33 mouse cellular contexts compared by ENCODE assay signal in the genomic region with DNA sequence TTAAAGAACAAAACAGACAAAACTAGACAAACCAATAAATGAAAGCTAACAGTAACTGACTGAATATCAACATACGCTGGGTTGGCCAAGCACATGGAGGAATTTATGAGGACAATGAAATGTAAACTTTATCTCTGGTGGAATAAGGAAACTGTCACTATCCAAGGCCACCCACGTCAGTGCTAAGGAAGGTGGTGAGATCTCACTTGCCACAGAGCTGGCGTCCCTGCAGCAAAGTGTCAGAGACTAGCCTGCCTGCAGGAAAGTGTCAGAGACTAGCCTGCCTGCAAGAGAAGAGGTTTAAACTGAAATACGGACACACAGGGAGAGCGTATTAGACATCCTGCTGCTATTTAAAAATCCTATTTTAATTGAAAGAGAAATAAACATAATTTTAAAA. TPM values are rescaled to one million over a fixed set of nuclear protein-coding genes. Genes with fewer than 3 reads are reported as not detected.
DNase-seq lines count a peak whose midpoint lies in the region; ATAC-seq and TF ChIP-seq lines count a peak whose summit lies in the region.
"Had no signal": no experiment of that assay in that cellular context is flagged by ENCODE, and none has a peak within 500 bp of the region (broad histone marks: within the 10 kb centered on the region; RNA-seq: fewer than 3 reads in every experiment).

No protein-coding gene starts in this region.

- H3K9me3 ChIP-seq in lung, embryonic 14.5 days (ENCODE audit: low read depth, low read length): no peaks in the 10 kb centered on the region
- no peaks in the 10 kb centered on the region for H3K9me3 ChIP-seq in lung, postnatal 0 days (ENCODE audit: low read length)
- H3K9me3 ChIP-seq in intestine, embryonic 15.5 days: no peaks in the 10 kb centered on the region
- H3K9me3 ChIP-seq: embryonic facial prominence, embryonic 12.5 days; embryonic facial prominence, embryonic 15.5 days; G1E; hindbrain, embryonic 12.5 days; hindbrain, embryonic 15.5 days had no signal

- H3K4me1 ChIP-seq in lung, embryonic 14.5 days (ENCODE audit: insufficient read depth): no peaks in the 10 kb centered on the region
- no peaks in the 10 kb centered on the region for H3K4me1 ChIP-seq in lung, postnatal 0 days (ENCODE audit: insufficient read depth, low read depth, low read length)
- H3K4me1 ChIP-seq in intestine, embryonic 15.5 days (replicated peaks): peaks cover 6% of the 10 kb centered on the region; the same call in 1 of the 2 replicates
- peaks cover 17% of the 10 kb centered on the region for H3K4me1 ChIP-seq in small intestine, adult 2 months (ENCODE audit: control insufficient read depth, insufficient read depth, insufficient read length, low read length)
- H3K4me1 ChIP-seq: embryonic facial prominence, embryonic 12.5 days; embryonic facial prominence, embryonic 15.5 days; hindbrain, embryonic 12.5 days; hindbrain, embryonic 15.5 days had no signal

- DNase-seq in lung, embryonic 14.5 days: peak; percentile 19
- DNase-seq in lung, postnatal 0 days (ENCODE audit: low spot score): no peak
- peak; percentile 31 for DNase-seq in brain, adult 2 months (ENCODE audit: low read depth, low spot score)
- no peak for DNase-seq in urinary bladder, postnatal 25 days (ENCODE audit: low spot score)
- no peak for DNase-seq in adrenal gland, postnatal 14 days
- DNase-seq: adrenal gland, adult 8-10 months; adrenal gland, postnatal 36 days; B cell, adult 2 months; cerebellum, adult 11 months; cerebellum, adult 2 months; cerebellum, adult 9-11 months; cerebellum, postnatal 25 days; forebrain, postnatal 0 days; gastrocnemius, postnatal 14 days; heart, adult 11 months had no signal

- TF ChIP-seq POLR2A in small intestine, adult 2 months (IDR thresholded peaks at IDR 0.05; ENCODE audit: low read depth, low read length): no peak

- TF ChIP-seq CTCF in lung, embryonic 14.5 days (IDR thresholded peaks at IDR 0.05; ENCODE audit: low read depth): no peak
- TF ChIP-seq CTCF in lung, postnatal 0 days (IDR thresholded peaks at IDR 0.05): no peak
- no peak for TF ChIP-seq CTCF in small intestine, adult 2 months (IDR thresholded peaks at IDR 0.05; ENCODE audit: extremely low read depth, insufficient read length, insufficient replicate concordance, low read depth, low read length)

- no peak for ATAC-seq in lung, embryonic 14.5 days (ENCODE audit: insufficient read depth)
- no peak for ATAC-seq in lung, postnatal 0 days
- ATAC-seq in intestine, embryonic 15.5 days: peak; percentile 74
- ATAC-seq: forebrain, embryonic 14.5 days; forebrain, postnatal 0 days; Patski had no signal

- H3K4me3 ChIP-seq in lung, embryonic 14.5 days (ENCODE audit: low read depth, low read length): no peak overlapping the region
- no peak overlapping the region for H3K4me3 ChIP-seq in lung, postnatal 0 days (ENCODE audit: low read depth, low read length)
- no peak overlapping the region for H3K4me3 ChIP-seq in intestine, embryonic 15.5 days (replicated peaks)
- no peak overlapping the region for H3K4me3 ChIP-seq in small intestine, adult 2 months (ENCODE audit: low read depth, low read length)
- H3K4me3 ChIP-seq: embryonic facial prominence, embryonic 12.5 days; embryonic facial prominence, embryonic 15.5 days; hindbrain, embryonic 12.5 days; hindbrain, embryonic 15.5 days had no signal

- H3K27ac ChIP-seq in lung, embryonic 14.5 days (ENCODE audit: low read depth): no peak overlapping the region
- H3K27ac ChIP-seq in lung, postnatal 0 days (ENCODE audit: low read length): no peak overlapping the region
- peak overlapping the region; percentile 64 for H3K27ac ChIP-seq in intestine, embryonic 15.5 days
- H3K27ac ChIP-seq in small intestine, adult 2 months (ENCODE audit: insufficient read depth, low read depth, low read length): peak overlapping the region; percentile 44
- H3K27ac ChIP-seq: embryonic facial prominence, embryonic 12.5 days; embryonic facial prominence, embryonic 15.5 days; hindbrain, embryonic 12.5 days; hindbrain, embryonic 15.5 days had no signal

- no peak for TF ChIP-seq EP300 in lung, postnatal 0 days (IDR thresholded peaks at IDR 0.05)

- no peak overlapping the region for H3K9ac ChIP-seq in lung, embryonic 14.5 days
- no peak overlapping the region for H3K9ac ChIP-seq in lung, postnatal 0 days (replicated peaks; ENCODE audit: low read depth)
- no peak overlapping the region for H3K9ac ChIP-seq in intestine, embryonic 15.5 days
- H3K9ac ChIP-seq: embryonic facial prominence, embryonic 12.5 days; embryonic facial prominence, embryonic 15.5 days; forebrain, postnatal 0 days; hindbrain, embryonic 12.5 days; hindbrain, embryonic 15.5 days had no signal

- 38% methylated on average over 5 of the region's 5 CpGs for WGBS in lung, embryonic 14.5 days
- 46% methylated on average over 5 of the region's 5 CpGs for WGBS in lung, postnatal 0 days
- WGBS in intestine, embryonic 15.5 days: 31% methylated on average over 5 of the region's 5 CpGs
- 34% methylated on average over 5 of the region's 5 CpGs for WGBS in small intestine, adult 2 months

- H3K27me3 ChIP-seq in lung, embryonic 14.5 days (ENCODE audit: insufficient read depth, low read length): no peaks in the 10 kb centered on the region
- H3K27me3 ChIP-seq in lung, postnatal 0 days (replicated peaks; ENCODE audit: insufficient read depth, low read length): no peaks in the 10 kb centered on the region
- no peaks in the 10 kb centered on the region for H3K27me3 ChIP-seq in intestine, embryonic 15.5 days (replicated peaks)
- H3K27me3 ChIP-seq in small intestine, adult 2 months (ENCODE audit: control insufficient read depth, insufficient read depth, low read length): no peaks in the 10 kb centered on the region
- H3K27me3 ChIP-seq: embryonic facial prominence, embryonic 12.5 days; embryonic facial prominence, embryonic 15.5 days; hindbrain, embryonic 12.5 days; hindbrain, embryonic 15.5 days had no signal

- H3K4me2 ChIP-seq in lung, embryonic 14.5 days: no peak overlapping the region
- H3K4me2 ChIP-seq in lung, postnatal 0 days (replicated peaks; ENCODE audit: low read depth, low read length): no peak overlapping the region
- H3K4me2 ChIP-seq in intestine, embryonic 15.5 days (replicated peaks): peak overlapping the region; percentile 24
- H3K4me2 ChIP-seq: embryonic facial prominence, embryonic 12.5 days; embryonic facial prominence, embryonic 15.5 days; heart, embryonic 11.5 days; hindbrain, embryonic 12.5 days; hindbrain, embryonic 15.5 days had no signal

- H3K36me3 ChIP-seq in lung, embryonic 14.5 days (ENCODE audit: insufficient read depth): no peaks in the 10 kb centered on the region
- H3K36me3 ChIP-seq in lung, postnatal 0 days (ENCODE audit: insufficient read depth, low read length): no peaks in the 10 kb centered on the region
- H3K36me3 ChIP-seq in intestine, embryonic 15.5 days: no peaks in the 10 kb centered on the region
- no peaks in the 10 kb centered on the region for H3K36me3 ChIP-seq in small intestine, adult 2 months (ENCODE audit: control insufficient read depth, insufficient read depth, low read length)
- H3K36me3 ChIP-seq: embryonic facial prominence, embryonic 12.5 days; embryonic facial prominence, embryonic 15.5 days; G1E; hindbrain, embryonic 12.5 days; hindbrain, embryonic 15.5 days had no signal

RNA-seq across cellular contexts. Expression of gene Oat, which starts 11.0 kb away (rescaled TPM):
- polyA plus RNA-seq in lung, embryonic 14.5 days (2014; fragmentation: Nextera tagmentation; extraction: Ambion mirVana): 270 and 289 TPM in 2 replicates
- polyA plus RNA-seq in lung, postnatal 0 days (2015; fragmentation: Nextera tagmentation; extraction: Ambion mirVana): 214 and 233 TPM in 2 replicates
- 1,488 and 1,505 TPM in 2 replicates for polyA plus RNA-seq in intestine, embryonic 15.5 days (2015; fragmentation: Nextera tagmentation; extraction: Ambion mirVana)
- polyA plus RNA-seq in small intestine, adult 2 months (2012; rRNA removed): 37.4 and 251 TPM in 2 replicates
- 88.1 and 96.2 TPM in 2 replicates for total RNA-seq in adrenal gland, postnatal 14 days (2021)

RNA-seq across cellular contexts. Expression of gene Nkx1-2, which starts 12.3 kb away (rescaled TPM):
- polyA plus RNA-seq in lung, embryonic 14.5 days (2014; fragmentation: Nextera tagmentation; extraction: Ambion mirVana): not detected in 2 replicates
- polyA plus RNA-seq in lung, postnatal 0 days (2015; fragmentation: Nextera tagmentation; extraction: Ambion mirVana): not detected in 2 replicates
- 0.75 and 0.82 TPM in 2 replicates for polyA plus RNA-seq in intestine, embryonic 15.5 days (2015; fragmentation: Nextera tagmentation; extraction: Ambion mirVana)
- polyA plus RNA-seq in small intestine, adult 2 months (2012; rRNA removed): 0.04 and 0.24 TPM in 2 replicates
- total RNA-seq in adrenal gland, postnatal 14 days (2021): not detected in 2 replicates
- total RNA-seq: adrenal gland, adult 8-10 months; adrenal gland, postnatal 36 days; forebrain, postnatal 0 days; gastrocnemius, adult 18-20 months; gastrocnemius, postnatal 14 days; gastrocnemius, postnatal 4 days; heart, adult 8-10 months; heart, postnatal 25 days; hematopoietic stem cell, adult 5-6 weeks had no signal
- polyA plus RNA-seq: cerebellum, adult 2 months; embryonic facial prominence, embryonic 15.5 days; forebrain, embryonic 11.5 days; forebrain, embryonic 14.5 days; forebrain, postnatal 0 days; G1E; heart, embryonic 14.5 days; heart, postnatal 0 days had no signal

RNA-seq across cellular contexts. Expression of gene Lhpp, which starts 23.3 kb away (rescaled TPM):
- polyA plus RNA-seq in lung, embryonic 14.5 days (2014; fragmentation: Nextera tagmentation; extraction: Ambion mirVana): 21.7 and 22.8 TPM in 2 replicates
- 5.9 and 7.6 TPM in 2 replicates for polyA plus RNA-seq in lung, postnatal 0 days (2015; fragmentation: Nextera tagmentation; extraction: Ambion mirVana)
- 40.4 and 41.5 TPM in 2 replicates for polyA plus RNA-seq in intestine, embryonic 15.5 days (2015; fragmentation: Nextera tagmentation; extraction: Ambion mirVana)
- 8.2 and 36.1 TPM in 2 replicates for polyA plus RNA-seq in small intestine, adult 2 months (2012; rRNA removed)
- total RNA-seq in adrenal gland, postnatal 14 days (2021): 18.1 and 18.6 TPM in 2 replicates

Comparison
In these comparisons a context has a peak if more than half of its experiments do, and no peak if none do; other contexts are left out.
1. DNase-seq: peak in lung, embryonic 14.5 days (single experiment) and brain, adult 2 months (single experiment); none in lung, postnatal 0 days (single experiment), urinary bladder, postnatal 25 days (single experiment) and adrenal gland, postnatal 14 days (single experiment).
2. H3K27ac ChIP-seq: peak in intestine, embryonic 15.5 days (single experiment) and small intestine, adult 2 months (single experiment); none in lung, embryonic 14.5 days (single experiment) and lung, postnatal 0 days (single experiment).